Mouse (Mus musculus) B cell, adult 67 days (primary cell): ENCODE data around the gene Muc13. TPM values are rescaled to one million over a fixed set of nuclear protein-coding genes. Genes with fewer than 3 reads are reported as not detected.

Source experiments
- total RNA-seq, 2 experiments: library from RNA; stranded (reverse); gene quantifications; 4 replicates each; pipeline ENCODE4 v1.2.4; 2023

Muc13 gene
- total RNA-seq = under 1 TPM in 1 of 2 experiments, not detected in 1; 0.24 TPM

GRCm38 (mm10) chr16:33793846-33794791 is at the start of gene Muc13:
Gene Muc13 (plus strand): TSS chr16:33794037.

GRCm38 (mm10) chr16:33829301-33829831 is 35.5 kb downstream of the Muc13 start, which contains the start of gene Itgb5:
Gene Itgb5 (plus strand): TSS chr16:33829665.

Other genes starting within 250 kb of the Muc13 start
- gene Heg1, start 109.7 kb upstream of the Muc13 start, total RNA-seq = 100 to 1,000 TPM; 108 to 109 TPM
- gene Itgb5, start 35.6 kb downstream of the Muc13 start, total RNA-seq = under 1 TPM; 0.59 to 0.81 TPM
- gene Umps, start 173.0 kb downstream of the Muc13 start, total RNA-seq = 10 to 100 TPM; 18.2 to 19.7 TPM